Mouse (Mus musculus): Measurements from ENCODE around the gene Camkk1. TPM values are rescaled to one million over a fixed set of nuclear protein-coding genes. Genes with fewer than 3 reads are reported as not detected.

Gene Camkk1
- total and polyA plus RNA-seq, 2 experiments from 2014 or later: 24.2 to 25.1 TPM

GRCm38 (mm10) chr11:72989044-72989443 lies 29.8 kb upstream of the Camkk1 start:
- Histone ChIP-seq H3K4me2 (ENCODE audit: low read depth) (no peak overlapping the region), H3K9ac (no peak overlapping the region), H3K9me3 (ENCODE audit: low read length) (no peaks in the 10 kb centered on the region), H3K4me1 (ENCODE audit: insufficient read depth) (no peaks in the 10 kb centered on the region), H3K27me3 (ENCODE audit: insufficient read depth, low read length) (no peaks in the 10 kb centered on the region), H3K36me3 (ENCODE audit: insufficient read depth) (no peaks in the 10 kb centered on the region), H3K27ac (ENCODE audit: low read depth, low read length) (no peak overlapping the region), H3K4me3 (ENCODE audit: low read depth, low read length) (no peak overlapping the region)
- 89% methylated on average over 6 of the region's 6 CpGs for WGBS
- DNase-seq (no peak), ATAC-seq (no peak)
- no peak for TF ChIP-seq CTCF (IDR thresholded peaks at IDR 0.05; ENCODE audit: low read depth)

- no peak for TF ChIP-seq CTCF (IDR thresholded peaks at IDR 0.05; ENCODE audit: low read depth)
- Histone ChIP-seq H3K27ac (ENCODE audit: low read depth, low read length) (no peak overlapping the region), H3K4me3 (ENCODE audit: low read depth, low read length) (no peak overlapping the region), H3K4me2 (ENCODE audit: low read depth) (no peak overlapping the region), H3K9ac (no peak overlapping the region), H3K36me3 (ENCODE audit: insufficient read depth) (no peaks in the 10 kb centered on the region), H3K9me3 (ENCODE audit: low read length) (no peaks in the 10 kb centered on the region), H3K27me3 (ENCODE audit: insufficient read depth, low read length) (no peaks in the 10 kb centered on the region), H3K4me1 (ENCODE audit: insufficient read depth) (no peaks in the 10 kb centered on the region)
- DNase-seq (no peak), ATAC-seq (no peak)
- WGBS: 74% methylated on average over 9 of the region's 9 CpGs
Observed at GRCm38 (mm10) chr11:72990688-72991087, 28.1 kb upstream of the Camkk1 start.

- H3K36me3 ChIP-seq (ENCODE audit: insufficient read depth): no peaks in the 10 kb centered on the region
- no peak overlapping the region for H3K9ac ChIP-seq
- H3K4me2 ChIP-seq (ENCODE audit: low read depth): no peak overlapping the region
- WGBS: 64% methylated on average over 9 of the region's 9 CpGs
- no peak overlapping the region for H3K4me3 ChIP-seq (ENCODE audit: low read depth, low read length)
- no peak for TF ChIP-seq CTCF (IDR thresholded peaks at IDR 0.05; ENCODE audit: low read depth)
- no peak for ATAC-seq
- H3K27ac ChIP-seq (ENCODE audit: low read depth, low read length): no peak overlapping the region
- DNase-seq: no peak
- no peaks in the 10 kb centered on the region for H3K27me3 ChIP-seq (ENCODE audit: insufficient read depth, low read length)
- H3K9me3 ChIP-seq (ENCODE audit: low read length): no peaks in the 10 kb centered on the region
- H3K4me1 ChIP-seq (ENCODE audit: insufficient read depth): no peaks in the 10 kb centered on the region
Observed at GRCm38 (mm10) chr11:72991961-72992360, 26.8 kb upstream of the Camkk1 start.

- Histone ChIP-seq H3K9me3 (ENCODE audit: low read length) (no peaks in the 10 kb centered on the region), H3K36me3 (ENCODE audit: insufficient read depth) (no peaks in the 10 kb centered on the region), H3K4me3 (ENCODE audit: low read depth, low read length) (no peak overlapping the region), H3K27ac (ENCODE audit: low read depth, low read length) (no peak overlapping the region), H3K4me1 (ENCODE audit: insufficient read depth) (no peaks in the 10 kb centered on the region), H3K4me2 (ENCODE audit: low read depth) (no peak overlapping the region), H3K27me3 (ENCODE audit: insufficient read depth, low read length) (no peaks in the 10 kb centered on the region), H3K9ac (no peak overlapping the region)
- ATAC-seq (no peak), DNase-seq (no peak)
- 73% methylated on average over 6 of the region's 6 CpGs for WGBS
- no peak for TF ChIP-seq CTCF (IDR thresholded peaks at IDR 0.05; ENCODE audit: low read depth)
Observed at GRCm38 (mm10) chr11:72996346-72996745, 22.5 kb upstream of the Camkk1 start.

- no peak for TF ChIP-seq CTCF (IDR thresholded peaks at IDR 0.05; ENCODE audit: low read depth)
- no peak overlapping the region for H3K4me3 ChIP-seq (ENCODE audit: low read depth, low read length)
- H3K27ac ChIP-seq (ENCODE audit: low read depth, low read length): no peak overlapping the region
- ATAC-seq (no peak), DNase-seq (no peak)
- no peaks in the 10 kb centered on the region for H3K4me1 ChIP-seq (ENCODE audit: insufficient read depth)
- H3K27me3 ChIP-seq (ENCODE audit: insufficient read depth, low read length): no peaks in the 10 kb centered on the region
- H3K9me3 ChIP-seq (ENCODE audit: low read length): no peaks in the 10 kb centered on the region
- H3K9ac ChIP-seq: no peak overlapping the region
- whole genome bisulfite sequencing: 86% methylated on average over 2 of the region's 2 CpGs
- H3K36me3 ChIP-seq (ENCODE audit: insufficient read depth): no peaks in the 10 kb centered on the region
- no peak overlapping the region for H3K4me2 ChIP-seq (ENCODE audit: low read depth)
Observed at GRCm38 (mm10) chr11:72996781-72997180, 22.0 kb upstream of the Camkk1 start.

GRCm38 (mm10) chr11:72997529-72998326 lies 21.1 kb upstream of the Camkk1 start:
- 81% methylated on average over 13 of the region's 13 CpGs for WGBS
- Histone ChIP-seq H3K4me2 (ENCODE audit: low read depth) (no peak overlapping the region), H3K27me3 (ENCODE audit: insufficient read depth, low read length) (no peaks in the 10 kb centered on the region), H3K9me3 (ENCODE audit: low read length) (no peaks in the 10 kb centered on the region), H3K36me3 (ENCODE audit: insufficient read depth) (no peaks in the 10 kb centered on the region), H3K4me3 (ENCODE audit: low read depth, low read length) (no peak overlapping the region), H3K27ac (ENCODE audit: low read depth, low read length) (no peak overlapping the region), H3K4me1 (ENCODE audit: insufficient read depth) (no peaks in the 10 kb centered on the region), H3K9ac (no peak overlapping the region)
- DNase-seq (no peak), ATAC-seq (no peak)
- TF ChIP-seq CTCF (IDR thresholded peaks at IDR 0.05; ENCODE audit: low read depth): no peak

GRCm38 (mm10) chr11:72998771-72999170 lies 20.0 kb upstream of the Camkk1 start, which contains the start of gene P2rx1:
TSS of gene P2rx1 (plus strand) at chr11:72999103.
- Histone ChIP-seq H3K36me3 (ENCODE audit: insufficient read depth) (no peaks in the 10 kb centered on the region), H3K27me3 (ENCODE audit: insufficient read depth, low read length) (no peaks in the 10 kb centered on the region), H3K4me3 (ENCODE audit: low read depth, low read length) (no peak within 1 kb of the TSS), H3K9me3 (ENCODE audit: low read length) (no peaks in the 10 kb centered on the region), H3K4me2 (ENCODE audit: low read depth) (no peak within 1 kb of the TSS), H3K9ac (no peak within 1 kb of the TSS), H3K27ac (ENCODE audit: low read depth, low read length) (no peak within 1 kb of the TSS), H3K4me1 (ENCODE audit: insufficient read depth) (no peaks in the 10 kb centered on the region)
- no peak for DNase-seq
- ATAC-seq: no peak
- no peak for TF ChIP-seq CTCF (IDR thresholded peaks at IDR 0.05; ENCODE audit: low read depth)
- WGBS: 53% methylated on average over 8 of the region's 8 CpGs
